Mouse (Mus musculus): ENCODE measurements around the gene Gm28305. TPM values are rescaled to one million over a fixed set of nuclear protein-coding genes. Genes with fewer than 3 reads are reported as not detected.

Gm28305 gene
- total and polyA plus RNA-seq, 3 experiments, result not detected

DNA sequence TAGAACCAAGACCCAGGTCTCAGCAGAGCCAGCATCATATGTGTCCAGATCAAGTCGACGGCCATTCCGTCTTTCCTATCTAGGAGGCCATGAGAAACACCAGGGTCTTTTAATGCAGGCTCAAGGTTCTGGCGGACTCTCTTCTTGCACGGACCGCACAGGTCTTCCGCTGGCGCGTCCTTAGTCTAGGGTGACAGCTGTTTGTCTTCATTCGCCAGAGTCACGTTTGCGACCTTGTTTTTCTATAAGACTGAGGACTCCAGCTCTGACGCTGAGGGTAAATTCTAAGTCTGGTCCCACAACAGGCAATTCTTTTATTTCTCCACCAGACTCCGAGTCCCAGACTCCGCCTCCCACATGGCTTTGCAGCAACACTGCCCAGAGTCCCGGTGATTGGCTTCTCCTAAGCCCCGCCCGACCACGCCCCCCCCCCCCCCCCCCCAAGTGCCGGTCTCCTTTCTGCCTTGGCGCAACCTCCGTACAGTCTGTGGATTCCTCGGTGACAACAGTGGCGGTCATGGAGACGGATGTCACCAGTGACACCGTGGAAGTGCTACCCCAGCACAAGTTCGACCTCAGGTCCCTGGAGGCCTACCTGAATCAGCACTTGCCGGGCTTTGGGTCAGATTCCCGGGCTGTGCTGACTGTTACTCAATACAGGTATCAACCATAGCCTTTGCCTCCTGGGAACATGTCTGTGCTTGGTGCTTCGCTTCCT is 22.9 kb downstream of the Gm28305 start, which contains the start of gene Acad11:
Gene Acad11 (plus strand): TSS at position 134 of the 718 bp plus-strand sequence.
- Histone ChIP-seq H3K4me3 (ENCODE audit: low read depth, low read length) (peak within 1 kb of the TSS; percentile 97), H3K36me3 (replicated peaks) (peaks cover 28% of the 10 kb centered on the region), H3K27me3 (ENCODE audit: insufficient read depth, low read length) (no peaks in the 10 kb centered on the region), H3K9me3 (replicated peaks) (no peaks in the 10 kb centered on the region), H3K4me1 (ENCODE audit: insufficient read depth, low read depth, low read length) (peaks cover 21% of the 10 kb centered on the region)
- ATAC-seq (ENCODE audit: extremely low read depth, insufficient number of reproducible peaks, low FRiP score, poor library complexity, severe bottlenecking) (peak; percentile 85), DNase-seq (ENCODE audit: low spot score) (peak; percentile 89)
- TF ChIP-seq GATA2 (IDR thresholded peaks at IDR 0.05; ENCODE audit: borderline replicate concordance, low read depth, low read length) (no peak), CTCF (IDR thresholded peaks at IDR 0.05; ENCODE audit: low read depth, low read length) (no peak), POLR2AphosphoS5 (IDR thresholded peaks at IDR 0.05; ENCODE audit: insufficient replicate concordance, low read depth, low read length) (no peak), GATA1 (IDR thresholded peaks at IDR 0.05; ENCODE audit: borderline replicate concordance, low read length) (no peak), TAL1 (conservative IDR thresholded peaks at IDR 0.05; ENCODE audit: low read depth, low read length) (no peak)

- no peak overlapping the region for H3K4me3 ChIP-seq (ENCODE audit: low read depth, low read length)
- H3K36me3 ChIP-seq (replicated peaks), result peaks cover 23% of the 10 kb centered on the region
- H3K27me3 ChIP-seq (ENCODE audit: insufficient read depth, low read length), result no peaks in the 10 kb centered on the region
- H3K4me1 ChIP-seq (ENCODE audit: insufficient read depth, low read depth, low read length), result peaks cover 21% of the 10 kb centered on the region
- DNase-seq (ENCODE audit: low spot score) (no peak), ATAC-seq (ENCODE audit: extremely low read depth, insufficient number of reproducible peaks, low FRiP score, poor library complexity, severe bottlenecking) (no peak)
- TF ChIP-seq TAL1 (conservative IDR thresholded peaks at IDR 0.05; ENCODE audit: low read depth, low read length) (no peak), GATA1 (IDR thresholded peaks at IDR 0.05; ENCODE audit: borderline replicate concordance, low read length) (no peak), POLR2AphosphoS5 (IDR thresholded peaks at IDR 0.05; ENCODE audit: insufficient replicate concordance, low read depth, low read length) (no peak), GATA2 (IDR thresholded peaks at IDR 0.05; ENCODE audit: borderline replicate concordance, low read depth, low read length) (no peak), CTCF (IDR thresholded peaks at IDR 0.05; ENCODE audit: low read depth, low read length) (no peak)
- no peaks in the 10 kb centered on the region for H3K9me3 ChIP-seq (replicated peaks)
Observed at GRCm38 (mm10) chr9:104064571-104064970, 24.1 kb downstream of the Gm28305 start.

DNA sequence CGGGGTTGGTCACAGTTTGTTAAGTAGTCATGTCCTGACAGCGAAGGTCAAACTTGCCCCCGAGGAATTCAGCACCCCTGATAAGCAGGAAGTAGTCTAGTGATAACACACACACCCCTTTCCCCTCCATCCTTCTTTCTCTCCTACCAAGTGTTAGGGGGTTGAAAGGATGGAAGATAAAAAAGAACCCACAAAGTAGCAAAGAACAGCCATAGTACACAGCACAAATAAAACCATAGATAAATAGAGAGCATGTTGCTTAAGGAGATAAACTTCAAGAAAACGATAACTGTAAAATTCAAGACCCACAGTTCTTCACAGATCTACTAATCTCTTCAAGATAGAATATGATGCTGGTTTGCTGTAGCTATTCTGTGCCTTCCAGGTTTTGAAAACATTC is 29.8 kb downstream of the Gm28305 start:
- no peak for DNase-seq (ENCODE audit: low spot score)
- Histone ChIP-seq H3K9me3 (replicated peaks) (no peaks in the 10 kb centered on the region), H3K36me3 (replicated peaks) (peaks cover 16% of the 10 kb centered on the region), H3K4me3 (ENCODE audit: low read depth, low read length) (no peak overlapping the region), H3K4me1 (ENCODE audit: insufficient read depth, low read depth, low read length) (no peaks in the 10 kb centered on the region), H3K27me3 (ENCODE audit: insufficient read depth, low read length) (no peaks in the 10 kb centered on the region)
- no peak for ATAC-seq (ENCODE audit: extremely low read depth, insufficient number of reproducible peaks, low FRiP score, poor library complexity, severe bottlenecking)
- TF ChIP-seq POLR2AphosphoS5 (IDR thresholded peaks at IDR 0.05; ENCODE audit: insufficient replicate concordance, low read depth, low read length) (no peak), GATA1 (IDR thresholded peaks at IDR 0.05; ENCODE audit: borderline replicate concordance, low read length) (no peak), CTCF (IDR thresholded peaks at IDR 0.05; ENCODE audit: low read depth, low read length) (no peak), TAL1 (conservative IDR thresholded peaks at IDR 0.05; ENCODE audit: low read depth, low read length) (no peak), GATA2 (IDR thresholded peaks at IDR 0.05; ENCODE audit: borderline replicate concordance, low read depth, low read length) (no peak)

DNA sequence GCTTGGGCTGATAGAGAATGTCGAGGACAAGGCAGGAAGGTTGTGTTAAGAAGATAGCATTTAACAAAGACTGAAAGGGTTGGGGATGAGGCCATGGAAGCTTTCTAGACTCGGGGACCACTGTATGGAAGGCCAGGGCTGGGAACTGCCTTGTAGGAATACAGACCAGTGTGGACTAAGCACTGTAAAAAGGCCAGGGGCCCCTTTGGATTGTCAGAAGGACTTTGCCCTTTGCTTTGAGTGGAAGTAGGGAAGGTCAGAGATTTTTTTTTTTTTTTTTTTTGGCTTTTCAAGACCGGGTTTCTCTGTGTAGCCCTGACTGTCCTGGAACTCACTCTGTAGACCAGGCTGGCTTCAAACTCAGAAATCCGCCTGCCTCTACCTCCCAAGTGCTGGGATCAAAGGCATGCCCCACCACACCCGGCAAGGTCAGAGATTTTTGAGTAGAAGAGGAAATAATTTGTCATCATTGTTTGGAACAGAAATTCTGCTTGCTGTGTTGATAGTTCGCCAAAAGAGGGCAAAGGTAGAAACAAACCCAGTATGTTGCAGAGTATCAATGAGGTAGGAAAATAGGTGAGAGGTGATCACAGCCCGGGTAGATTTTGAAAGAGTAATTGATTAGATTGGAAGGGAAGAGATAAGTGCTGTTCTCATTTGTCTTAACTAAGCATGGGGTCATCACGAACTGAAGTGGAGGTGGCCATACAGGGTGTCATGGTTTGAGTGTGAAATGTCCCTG is 30.6 kb downstream of the Gm28305 start:
- no peak for ATAC-seq (ENCODE audit: extremely low read depth, insufficient number of reproducible peaks, low FRiP score, poor library complexity, severe bottlenecking)

GRCm38 (mm10) chr9:104075808-104076207 is 35.3 kb downstream of the Gm28305 start:
- Histone ChIP-seq H3K27me3 (ENCODE audit: insufficient read depth, low read length) (no peaks in the 10 kb centered on the region), H3K4me1 (ENCODE audit: insufficient read depth, low read depth, low read length) (no peaks in the 10 kb centered on the region), H3K4me3 (ENCODE audit: low read depth, low read length) (no peak overlapping the region), H3K9me3 (replicated peaks) (no peaks in the 10 kb centered on the region), H3K36me3 (replicated peaks) (peaks cover 44% of the 10 kb centered on the region)
- TF ChIP-seq CTCF (IDR thresholded peaks at IDR 0.05; ENCODE audit: low read depth, low read length) (no peak; the same call in 1 of the 2 replicates), GATA2 (IDR thresholded peaks at IDR 0.05; ENCODE audit: borderline replicate concordance, low read depth, low read length) (no peak)
- DNase-seq (ENCODE audit: low spot score) (peak; percentile 25), ATAC-seq (ENCODE audit: extremely low read depth, insufficient number of reproducible peaks, low FRiP score, poor library complexity, severe bottlenecking) (no peak)

More for the DNA sequence above, 30.6 kb downstream of the Gm28305 start:
- no peaks in the 10 kb centered on the region for H3K27me3 ChIP-seq (ENCODE audit: insufficient read depth, low read length)
- no peak overlapping the region for H3K4me3 ChIP-seq (ENCODE audit: low read depth, low read length)
- DNase-seq (ENCODE audit: low spot score), result no peak
- peaks cover 18% of the 10 kb centered on the region for H3K36me3 ChIP-seq (replicated peaks)
- no peaks in the 10 kb centered on the region for H3K9me3 ChIP-seq (replicated peaks)
- no peak for TF ChIP-seq POLR2AphosphoS5 (IDR thresholded peaks at IDR 0.05; ENCODE audit: insufficient replicate concordance, low read depth, low read length)
- TF ChIP-seq TAL1 (conservative IDR thresholded peaks at IDR 0.05; ENCODE audit: low read depth, low read length), result no peak
- no peak for TF ChIP-seq GATA2 (IDR thresholded peaks at IDR 0.05; ENCODE audit: borderline replicate concordance, low read depth, low read length)
- TF ChIP-seq CTCF (IDR thresholded peaks at IDR 0.05; ENCODE audit: low read depth, low read length), result no peak
- TF ChIP-seq GATA1 (IDR thresholded peaks at IDR 0.05; ENCODE audit: borderline replicate concordance, low read length), result no peak
- H3K4me1 ChIP-seq (ENCODE audit: insufficient read depth, low read depth, low read length), result no peaks in the 10 kb centered on the region

DNA sequence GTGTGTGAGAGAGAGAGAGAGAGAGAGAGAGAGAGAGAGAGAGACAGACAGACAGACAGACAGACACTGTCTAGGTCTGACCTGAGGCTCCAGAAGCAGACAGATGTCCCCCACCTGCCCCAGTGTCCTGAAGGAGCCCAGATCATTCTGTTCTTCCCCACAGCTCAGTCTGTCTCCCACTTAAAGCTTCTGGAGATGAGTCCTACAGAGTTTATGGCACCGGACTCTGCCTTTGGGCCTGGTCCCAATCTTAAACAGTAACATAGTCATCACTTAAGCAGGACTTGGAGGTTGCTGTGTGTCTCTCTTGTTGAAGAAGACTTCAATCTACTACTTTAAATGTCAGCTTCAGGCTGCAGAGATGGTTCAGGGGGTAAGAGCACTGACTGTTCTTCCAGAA is 38.3 kb downstream of the Gm28305 start:
- DNase-seq (ENCODE audit: low spot score), result no peak
- TF ChIP-seq POLR2AphosphoS5 (IDR thresholded peaks at IDR 0.05; ENCODE audit: insufficient replicate concordance, low read depth, low read length), result no peak
- no peak for TF ChIP-seq CTCF (IDR thresholded peaks at IDR 0.05; ENCODE audit: low read depth, low read length)
- TF ChIP-seq GATA1 (IDR thresholded peaks at IDR 0.05; ENCODE audit: borderline replicate concordance, low read length), result no peak
- no peak for TF ChIP-seq GATA2 (IDR thresholded peaks at IDR 0.05; ENCODE audit: borderline replicate concordance, low read depth, low read length)
- TF ChIP-seq TAL1 (conservative IDR thresholded peaks at IDR 0.05; ENCODE audit: low read depth, low read length), result no peak
- H3K27me3 ChIP-seq (ENCODE audit: insufficient read depth, low read length), result no peaks in the 10 kb centered on the region
- ATAC-seq (ENCODE audit: extremely low read depth, insufficient number of reproducible peaks, low FRiP score, poor library complexity, severe bottlenecking), result no peak
- peaks cover 57% of the 10 kb centered on the region for H3K36me3 ChIP-seq (replicated peaks)
- no peaks in the 10 kb centered on the region for H3K9me3 ChIP-seq (replicated peaks)
- H3K4me3 ChIP-seq (ENCODE audit: low read depth, low read length), result no peak overlapping the region
- H3K4me1 ChIP-seq (ENCODE audit: insufficient read depth, low read depth, low read length), result no peaks in the 10 kb centered on the region

All from G1E (cell line).